Mouse (Mus musculus) olfactory bulb, adult 2 months (tissue): ENCODE data around the gene Eng.

Experiments
- CTCF ChIP-seq: fragments of 200-500 bp; IDR thresholded peaks from 2 replicates; pipeline ENCODE4 v1.5.1; 2012; ENCODE audit warnings: low read depth, mild to moderate bottlenecking, low read length, moderate library complexity; ENCODE audit not compliant: insufficient read depth
- POLR2A ChIP-seq: fragments of 200-500 bp; IDR thresholded peaks from 2 replicates; pipeline ENCODE4 v1.6.1; 2012; ENCODE audit warnings: mild to moderate bottlenecking, low read depth, low read length, moderate library complexity; ENCODE audit not compliant: insufficient read depth

DNA sequence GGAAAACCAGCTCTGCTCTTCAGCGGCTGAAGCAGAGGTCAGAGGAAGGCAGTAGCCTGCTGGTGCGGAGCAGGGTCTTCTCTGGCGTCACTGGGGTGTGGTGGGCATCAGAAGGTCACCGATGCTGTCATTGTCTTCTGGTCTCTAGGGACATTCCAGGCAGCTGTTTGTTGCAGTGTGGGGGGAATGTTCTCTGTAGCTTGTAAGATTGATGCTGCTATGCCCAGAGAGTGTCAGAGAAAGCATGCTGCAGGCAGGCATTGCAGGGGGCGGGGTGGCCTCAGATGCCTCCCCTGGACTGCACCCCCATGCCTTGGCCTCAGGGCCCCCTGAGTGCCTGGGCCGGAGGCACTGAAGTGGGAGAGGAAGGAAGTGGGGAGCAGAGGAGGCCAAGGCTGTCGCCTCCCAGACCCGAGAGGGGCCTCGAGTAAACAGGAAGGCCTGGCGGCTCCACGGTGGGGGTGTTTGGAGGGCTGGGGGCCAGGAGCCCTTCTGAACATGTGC, 8.6 kb upstream of the Eng start:
- TF ChIP-seq POLR2A (no peak), CTCF (no peak)
